Mouse (Mus musculus): ENCODE data around the gene Gm47791. TPM values are rescaled to one million over a fixed set of nuclear protein-coding genes. Genes with fewer than 3 reads are reported as not detected.

Gene Gm47791
- not detected in 2 replicates for total RNA-seq (2021)
- long read RNA-seq, experiment 1: 0 reads
- long read RNA-seq, experiment 2: 0 reads

GRCm38 (mm10) chr1:82771022-82771586, at the start of gene Gm47791:
Gm47791 (minus strand) TSS chr1:82771243.
- DNase-seq: no peak

GRCm38 (mm10) chr1:82820626-82821186, 49.7 kb upstream of the Gm47791 start:
- DNase-seq: no peak

GRCm38 (mm10) chr1:82820179-82820578, 49.1 kb upstream of the Gm47791 start:
- no peak for DNase-seq

- no peak for DNase-seq
Observed at GRCm38 (mm10) chr1:82819366-82819765, 48.3 kb upstream of the Gm47791 start.

- DNase-seq: peak; percentile 42
Observed at GRCm38 (mm10) chr1:82815941-82816716, 45.1 kb upstream of the Gm47791 start.

- DNase-seq: peak; percentile 55
Observed at GRCm38 (mm10) chr1:82811766-82812165, 40.7 kb upstream of the Gm47791 start.

GRCm38 (mm10) chr1:82808564-82808963, 37.5 kb upstream of the Gm47791 start:
- DNase-seq: no peak

- DNase-seq: no peak
Observed at GRCm38 (mm10) chr1:82807206-82807605, 36.2 kb upstream of the Gm47791 start.

- DNase-seq: no peak
Observed at GRCm38 (mm10) chr1:82806391-82806790, 35.3 kb upstream of the Gm47791 start.

GRCm38 (mm10) chr1:82804059-82804458, 33.0 kb upstream of the Gm47791 start:
- no peak for DNase-seq

- no peak for DNase-seq
Observed at GRCm38 (mm10) chr1:82803608-82804007, 32.6 kb upstream of the Gm47791 start.

- no peak for DNase-seq
Observed at GRCm38 (mm10) chr1:82801105-82801783, 30.2 kb upstream of the Gm47791 start.

- DNase-seq: peak; percentile 30
Observed at GRCm38 (mm10) chr1:82798922-82799321, 27.9 kb upstream of the Gm47791 start.

- peak; percentile 61 for DNase-seq
Observed at GRCm38 (mm10) chr1:82798304-82798703, 27.3 kb upstream of the Gm47791 start.

- no peak for DNase-seq
Observed at GRCm38 (mm10) chr1:82797088-82797487, 26.0 kb upstream of the Gm47791 start.

GRCm38 (mm10) chr1:82795702-82796443, 24.8 kb upstream of the Gm47791 start:
- DNase-seq: peak; percentile 17

- no peak for DNase-seq
Observed at GRCm38 (mm10) chr1:82795211-82795610, 24.2 kb upstream of the Gm47791 start.

- DNase-seq: no peak
Observed at GRCm38 (mm10) chr1:82793986-82794385, 22.9 kb upstream of the Gm47791 start.

GRCm38 (mm10) chr1:82793110-82793509, 22.1 kb upstream of the Gm47791 start:
- DNase-seq: no peak

GRCm38 (mm10) chr1:82792238-82792637, 21.2 kb upstream of the Gm47791 start:
- no peak for DNase-seq

- DNase-seq: no peak
Observed at GRCm38 (mm10) chr1:82791105-82791504, 20.1 kb upstream of the Gm47791 start.

- DNase-seq: no peak
Observed at GRCm38 (mm10) chr1:82788070-82788469, 17.0 kb upstream of the Gm47791 start.

Measured in adrenal gland, postnatal 14 days (tissue).